Mouse (Mus musculus) heart, embryonic 14.5 days (tissue): ENCODE results near the gene Rps28. TPM values are rescaled to one million over a fixed set of nuclear protein-coding genes. Genes with fewer than 3 reads are reported as not detected.
A peak's percentile ranks its signal among the peaks of the same experiment; 100 is the strongest.

ENCODE experiments used
- ATAC-seq: fragments of 200-750 bp; cut with Nextera tagmentation; 2 replicates; pipeline ENCODE4 v1.8.0; 2017; ENCODE audit warnings: low read depth, moderate TSS enrichment; ENCODE audit not compliant: insufficient number of reproducible peaks, insufficient read depth, low FRiP score
- H3K27ac ChIP-seq, 2 experiments: fragments of 200-500 bp in 1 of 2; fragments of 300-500 bp in 1 of 2; sonication (generic) in 1 of 2; replicated peaks in 1 of 2; 2 replicates each; pipeline ENCODE4 v1.5.1; 2012 to 2014; ENCODE audit warnings: low read depth in 2 of 2, low read length in 2 of 2, control low read depth in 1 of 2, mild to moderate bottlenecking in 1 of 2, mixed read lengths in 1 of 2; ENCODE audit not compliant: control insufficient read depth in 1 of 2, insufficient read depth in 1 of 2
- H3K27me3 ChIP-seq: fragments of 300-500 bp; sonication (generic); 2 replicates; pipeline ENCODE4 v1.6.1; 2014; ENCODE audit warnings: mild to moderate bottlenecking, low read length, control low read depth; ENCODE audit not compliant: control insufficient read depth, insufficient read depth
- H3K36me3 ChIP-seq: fragments of 300-500 bp; sonication (generic); 2 replicates; pipeline ENCODE4 v1.6.1; 2014; ENCODE audit warnings: mild to moderate bottlenecking, control low read depth, low read length, mixed read lengths; ENCODE audit not compliant: control insufficient read depth, insufficient read depth
- H3K4me1 ChIP-seq, 2 experiments: fragments of 200-500 bp in 1 of 2; fragments of 300-500 bp in 1 of 2; sonication (generic) in 1 of 2; 2 replicates each; pipeline ENCODE4 v1.6.1; 2012 to 2014; ENCODE audit warnings: low read length in 2 of 2, control low read depth in 1 of 2, mixed read lengths in 1 of 2; ENCODE audit not compliant: control insufficient read depth in 2 of 2, insufficient read depth in 2 of 2
- H3K4me2 ChIP-seq: fragments of 300-500 bp; sonication (generic); 2 replicates; pipeline ENCODE4 v1.6.1; 2014; ENCODE audit warnings: mild to moderate bottlenecking, low read length
- H3K4me3 ChIP-seq, 2 experiments: fragments of 200-500 bp in 1 of 2; fragments of 300-500 bp in 1 of 2; sonication (generic) in 1 of 2; 2 replicates each; pipeline ENCODE4 v1.5.1; 2012 to 2014; ENCODE audit warnings: low read length in 2 of 2, mild to moderate bottlenecking in 2 of 2, control low read depth in 1 of 2, low read depth in 1 of 2, moderate library complexity in 1 of 2; ENCODE audit not compliant: control insufficient read depth in 1 of 2, insufficient read depth in 1 of 2
- H3K9ac ChIP-seq: fragments of 300-500 bp; sonication (generic); 2 replicates; pipeline ENCODE4 v1.6.1; 2014; ENCODE audit warnings: mild to moderate bottlenecking, low read length
- H3K9me3 ChIP-seq: fragments of 300-500 bp; sonication (generic); 2 replicates; pipeline ENCODE4 v1.6.1; 2016; ENCODE audit warnings: low read length, control low read depth; ENCODE audit not compliant: control insufficient read depth
- WGBS: fragments of 180-500 bp; shearing (Covaris S2); extraction: QIAGEN DNeasy Blood & Tissue Kit; methylation state at CpG from one replicate; pipeline ENCODE4 v1.1.7; 2014; 5-methylcytosine and 5-hydroxymethylcytosine counted together
- polyA plus RNA-seq: library from polyadenylated mRNA; unstranded; fragments of >200 nt; fragmentation: Nextera tagmentation; extraction: Ambion mirVana; gene quantifications from 2 replicates; pipeline ENCODE4 v1.2.1, GENCODE M21; 2014

Gene Rps28
- polyA plus RNA-seq, 1 experiment from 2014 or later = 768 TPM

DNA sequence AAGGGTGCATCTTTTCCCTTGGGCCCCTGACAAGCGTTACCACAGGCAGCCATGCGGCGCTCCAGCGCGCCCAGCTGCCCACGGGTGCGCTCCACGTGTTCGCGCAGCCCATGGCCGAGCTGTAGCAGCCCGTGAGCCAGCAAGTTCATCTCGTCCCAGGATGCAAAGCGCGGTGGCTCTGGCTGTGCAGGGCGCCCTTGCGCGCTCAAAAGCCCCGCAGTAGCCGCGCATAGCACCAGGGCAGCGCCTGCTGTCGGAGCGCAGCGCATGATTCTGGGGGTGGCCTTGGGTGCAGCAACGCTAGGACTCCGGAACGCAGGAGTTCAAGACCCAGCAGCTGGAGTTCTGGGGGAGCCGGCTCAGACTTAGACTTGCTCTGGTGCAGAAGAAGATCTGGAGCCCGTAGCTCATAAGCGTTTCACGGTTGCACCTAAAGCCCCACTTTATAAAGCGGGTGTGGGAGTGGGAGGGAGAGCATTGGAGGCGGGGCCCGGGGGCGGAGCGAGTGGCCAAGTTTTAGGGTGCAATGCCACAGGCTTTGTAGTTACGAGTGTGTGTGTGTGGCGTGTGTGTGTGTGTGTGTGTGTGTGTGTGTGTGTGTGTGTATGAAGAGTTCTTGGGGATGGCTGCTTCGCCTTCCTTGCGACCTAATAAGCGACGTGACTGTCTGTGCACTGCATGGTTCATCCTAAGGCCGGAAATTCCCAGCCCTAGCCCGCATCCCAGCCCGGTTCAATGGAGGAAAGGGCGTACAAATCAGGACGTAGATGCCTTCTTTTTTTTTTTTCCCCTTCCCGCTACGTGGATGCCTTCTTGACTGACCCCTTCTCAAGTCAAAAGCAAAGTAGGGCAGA, 43.0 kb downstream of the Rps28 start, which contains the start of gene Angptl4:
Gene Angptl4, minus strand, starts transcription at position 707 of the 854 bp plus-strand sequence.
- Histone ChIP-seq H3K36me3 (peaks cover 16% of the 10 kb centered on the region), H3K9ac (peak within 1 kb of the TSS; percentile 65), H3K27me3 (no peaks in the 10 kb centered on the region), H3K4me1 (peaks cover 42 to 59% of the 10 kb centered on the region in 2 experiments), H3K4me2 (peak within 1 kb of the TSS; percentile 80), H3K27ac (peak within 1 kb of the TSS; percentile 71 to 84), H3K9me3 (no peaks in the 10 kb centered on the region), H3K4me3 (peak within 1 kb of the TSS; percentile 39 to 49)
- 2% methylated on average over 50 of the region's 50 CpGs for WGBS
- peak; percentile 42; the same call in 1 of the 2 replicates for ATAC-seq

DNA sequence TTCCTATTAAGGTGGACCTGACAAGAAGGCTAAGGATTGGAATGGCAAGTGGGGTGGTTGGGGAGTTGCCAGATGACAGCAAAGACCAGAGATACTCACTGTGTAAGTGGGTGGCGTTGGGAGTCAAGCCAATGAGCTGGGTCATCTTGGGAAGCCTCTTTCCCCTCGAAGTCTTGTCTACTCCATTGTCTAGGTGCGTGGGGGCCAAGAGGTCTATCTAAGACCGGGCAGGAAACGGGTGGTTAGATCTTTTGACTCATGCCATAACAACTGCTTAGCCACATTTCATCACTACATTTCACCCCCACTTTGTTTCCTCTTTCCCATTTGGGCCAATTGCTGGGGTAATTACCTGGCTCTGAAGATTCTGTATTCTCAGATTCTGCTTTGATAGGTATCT, 43.9 kb downstream of the Rps28 start:
- peaks cover 25% of the 10 kb centered on the region for H3K36me3 ChIP-seq
- peak overlapping the region; percentile 65; the same call in 1 of the 2 replicates for H3K9ac ChIP-seq
- peaks cover 42 to 59% of the 10 kb centered on the region in 2 experiments for H3K4me1 ChIP-seq
- H3K4me2 ChIP-seq = peak overlapping the region; percentile 80
- 80% methylated on average over 5 of the region's 5 CpGs for WGBS
- peak overlapping the region in 1 of 2 experiments; percentile 39; a peak in 3 of 4 replicates for H3K4me3 ChIP-seq
- H3K27ac ChIP-seq = peak overlapping the region in 1 of 2 experiments; percentile 84; a peak in 3 of 4 replicates
- no peak for ATAC-seq
- H3K9me3 ChIP-seq = no peaks in the 10 kb centered on the region
- H3K27me3 ChIP-seq = no peaks in the 10 kb centered on the region

DNA sequence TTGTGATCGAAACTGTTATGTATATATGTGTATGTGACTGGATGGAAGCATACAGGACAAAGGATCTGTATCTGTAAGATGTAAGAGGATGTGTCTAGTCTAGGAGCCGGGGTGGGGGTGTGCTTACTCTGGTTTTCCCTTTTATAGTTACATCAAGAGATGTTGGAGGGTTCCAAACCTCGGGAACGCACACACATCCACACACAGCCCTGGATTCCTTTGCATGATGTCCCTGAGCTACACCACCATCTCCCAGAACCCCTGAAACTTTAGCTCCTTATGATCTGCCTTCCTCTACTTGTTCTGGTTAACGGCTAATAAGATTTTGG, 44.4 kb downstream of the Rps28 start:
- peak overlapping the region; percentile 80 for H3K4me2 ChIP-seq
- H3K4me3 ChIP-seq = peak overlapping the region in 1 of 2 experiments; percentile 39; a peak in 2 of 4 replicates
- no peak for ATAC-seq
- H3K27ac ChIP-seq = peak overlapping the region in 1 of 2 experiments; percentile 84; a peak in 3 of 4 replicates
- H3K27me3 ChIP-seq = no peaks in the 10 kb centered on the region
- H3K9ac ChIP-seq = no peak overlapping the region
- H3K4me1 ChIP-seq = peaks cover 42 to 59% of the 10 kb centered on the region in 2 experiments
- peaks cover 30% of the 10 kb centered on the region for H3K36me3 ChIP-seq
- no peaks in the 10 kb centered on the region for H3K9me3 ChIP-seq
- WGBS = 91% methylated on average over 5 of the region's 5 CpGs

DNA sequence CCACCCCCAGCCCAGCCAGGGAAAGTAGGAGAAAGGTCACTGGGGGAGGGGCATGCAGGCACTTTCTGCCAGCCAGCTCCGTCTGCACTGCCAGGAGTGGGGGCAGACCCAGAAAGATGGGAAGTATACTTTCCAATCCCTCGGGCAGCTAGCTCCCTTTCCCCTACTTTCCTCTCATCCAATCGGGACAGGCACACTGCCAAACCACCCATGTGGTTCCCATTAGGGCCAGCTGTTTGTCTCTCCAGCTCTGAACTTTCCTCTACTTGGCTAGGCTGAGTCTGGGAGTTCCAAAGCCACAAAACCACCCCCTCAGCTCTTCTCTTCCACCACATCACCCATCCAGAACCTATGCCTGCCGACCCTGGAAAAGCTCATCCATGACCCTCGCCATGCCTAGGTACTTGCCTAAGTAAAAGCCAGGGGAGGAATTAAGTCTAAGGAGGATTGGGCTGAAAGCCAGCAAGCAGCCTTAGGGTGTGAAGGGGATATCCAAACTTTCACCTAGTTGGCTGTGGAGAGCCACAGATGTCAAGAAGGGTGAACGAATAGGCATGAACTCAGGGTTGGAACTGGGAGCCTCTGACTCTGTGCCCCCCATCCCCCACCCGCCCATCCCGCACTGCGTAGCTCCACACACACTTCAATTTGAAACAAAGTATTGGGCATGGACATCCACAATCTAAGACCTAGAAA, 44.9 kb downstream of the Rps28 start:
- peaks cover 42 to 59% of the 10 kb centered on the region in 2 experiments for H3K4me1 ChIP-seq

DNA sequence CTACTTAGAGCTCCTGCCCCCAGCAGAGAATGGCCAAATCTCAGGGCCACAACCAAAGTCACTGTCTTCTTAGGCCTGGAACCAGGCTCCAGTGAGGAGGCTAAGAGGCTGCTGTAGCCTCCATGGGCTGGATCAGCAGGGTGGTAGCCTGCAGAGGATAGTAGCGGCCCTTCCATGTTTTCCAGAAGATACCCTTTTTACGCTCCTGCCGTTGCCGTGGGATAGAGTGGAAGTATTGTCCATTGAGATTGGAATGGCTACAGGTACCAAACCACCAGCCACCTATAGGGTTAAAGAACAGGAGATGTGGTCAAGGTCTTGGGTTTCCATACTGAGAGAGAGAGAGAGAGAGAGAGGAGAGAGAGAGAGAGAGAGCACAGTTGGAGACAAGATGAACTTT, 49.1 kb downstream of the Rps28 start:
- Histone ChIP-seq H3K27me3 (no peaks in the 10 kb centered on the region), H3K4me1 (peaks cover 18 to 22% of the 10 kb centered on the region in 2 experiments), H3K27ac (no peak overlapping the region), H3K9ac (no peak overlapping the region), H3K36me3 (peaks cover 32% of the 10 kb centered on the region), H3K4me2 (no peak overlapping the region), H3K9me3 (no peaks in the 10 kb centered on the region), H3K4me3 (no peak overlapping the region)
- WGBS = 96% methylated on average over 4 of the region's 4 CpGs
- no peak for ATAC-seq

More for the DNA sequence above, 44.9 kb downstream of the Rps28 start:
- Histone ChIP-seq H3K27me3 (no peaks in the 10 kb centered on the region), H3K4me3 (peak overlapping the region; percentile 14 to 39; a peak in 3 of 4 replicates), H3K9me3 (no peaks in the 10 kb centered on the region), H3K27ac (peak overlapping the region; percentile 84 to 89), H3K4me2 (peak overlapping the region; percentile 80), H3K36me3 (peaks cover 32% of the 10 kb centered on the region), H3K9ac (peak overlapping the region; percentile 58)
- WGBS = 38% methylated on average over 9 of the region's 9 CpGs
- peak; percentile 83 for ATAC-seq

DNA sequence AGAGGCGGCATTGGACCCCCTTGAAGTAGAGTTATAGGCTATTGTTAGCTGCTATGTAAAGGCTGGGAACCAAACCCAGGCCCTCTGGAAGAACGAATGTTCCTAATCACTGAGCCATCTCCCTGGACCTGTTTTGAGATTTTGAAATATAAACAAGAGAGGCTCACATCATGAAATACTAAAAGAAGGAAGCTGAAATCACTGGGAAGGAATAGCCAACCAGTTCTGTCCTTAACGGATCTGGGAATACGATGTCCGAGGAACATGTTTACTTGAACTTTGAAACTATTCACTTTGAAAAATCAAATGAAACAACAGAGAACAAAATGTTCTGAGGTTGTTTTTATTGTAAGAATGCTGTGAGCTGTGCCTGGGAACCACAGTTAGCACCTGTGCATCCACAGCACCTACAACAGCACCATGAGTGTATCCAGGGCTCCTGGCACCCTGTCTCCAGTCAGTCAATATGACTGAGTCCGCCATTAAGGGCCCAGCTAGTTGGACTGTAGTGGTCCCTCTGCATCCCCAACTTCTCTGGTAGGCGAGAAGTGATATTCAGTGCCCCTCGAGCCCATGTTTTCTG, 49.7 kb downstream of the Rps28 start:
- Histone ChIP-seq H3K4me1 (peaks cover 13 to 16% of the 10 kb centered on the region in 2 experiments), H3K27ac (no peak overlapping the region), H3K27me3 (no peaks in the 10 kb centered on the region), H3K9me3 (no peaks in the 10 kb centered on the region), H3K4me2 (no peak overlapping the region), H3K4me3 (no peak overlapping the region), H3K9ac (no peak overlapping the region), H3K36me3 (peaks cover 32% of the 10 kb centered on the region)
- WGBS = 87% methylated on average over 8 of the region's 8 CpGs
- no peak for ATAC-seq

DNA sequence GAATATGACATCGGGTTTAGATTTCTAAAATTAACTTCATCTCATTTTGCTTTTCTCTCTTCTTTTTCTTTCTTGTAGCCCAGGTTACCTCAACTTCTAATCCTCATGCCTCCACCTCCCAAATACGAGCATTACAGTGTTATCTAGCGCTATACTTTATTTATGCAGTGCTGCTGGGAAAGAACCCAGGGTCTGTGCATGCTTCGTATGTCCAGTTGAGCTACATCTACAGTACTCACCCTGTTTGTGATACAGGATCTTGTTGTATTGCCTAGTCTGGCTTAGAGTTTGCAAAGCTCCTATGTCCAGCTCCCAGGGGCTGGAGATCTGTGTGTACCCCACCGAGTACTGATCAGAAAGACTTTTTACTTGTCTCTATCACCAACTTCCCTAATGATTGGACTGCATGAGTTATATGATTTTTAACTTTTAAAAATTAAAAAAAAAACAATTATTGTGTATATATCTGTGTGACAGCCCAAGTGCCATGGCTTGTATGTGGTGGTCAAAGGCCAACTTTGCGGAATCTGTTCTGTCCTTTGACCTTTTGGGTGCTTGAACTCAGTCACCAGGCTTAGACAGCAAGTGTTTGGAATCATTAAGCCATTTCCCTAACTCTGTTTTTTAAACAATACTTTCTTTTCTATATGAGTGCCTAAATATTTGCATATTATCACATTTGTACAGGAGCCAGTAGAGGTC, 50.3 kb downstream of the Rps28 start:
- Histone ChIP-seq H3K27me3 (no peaks in the 10 kb centered on the region), H3K4me3 (no peak overlapping the region), H3K4me1 (peaks cover 8 to 10% of the 10 kb centered on the region in 2 experiments), H3K9me3 (no peaks in the 10 kb centered on the region), H3K4me2 (no peak overlapping the region), H3K36me3 (peaks cover 32% of the 10 kb centered on the region), H3K9ac (no peak overlapping the region), H3K27ac (no peak overlapping the region)
- ATAC-seq = no peak
- 82% methylated on average over 6 of the region's 6 CpGs for WGBS
